Mouse (Mus musculus) neutrophil, adult 59 days (primary cell): Measurements from ENCODE around the gene Gm13287. TPM values are rescaled to one million over a fixed set of nuclear protein-coding genes. Genes with fewer than 3 reads are reported as not detected.

Experiments used
- total RNA-seq, 2 experiments: library from RNA; stranded (reverse); gene quantifications; 1 replicate in 1 of 2; 2 replicates in 1 of 2; pipeline ENCODE4 v1.2.4; 2023

The Gm13287 gene
- not detected for total RNA-seq

DNA sequence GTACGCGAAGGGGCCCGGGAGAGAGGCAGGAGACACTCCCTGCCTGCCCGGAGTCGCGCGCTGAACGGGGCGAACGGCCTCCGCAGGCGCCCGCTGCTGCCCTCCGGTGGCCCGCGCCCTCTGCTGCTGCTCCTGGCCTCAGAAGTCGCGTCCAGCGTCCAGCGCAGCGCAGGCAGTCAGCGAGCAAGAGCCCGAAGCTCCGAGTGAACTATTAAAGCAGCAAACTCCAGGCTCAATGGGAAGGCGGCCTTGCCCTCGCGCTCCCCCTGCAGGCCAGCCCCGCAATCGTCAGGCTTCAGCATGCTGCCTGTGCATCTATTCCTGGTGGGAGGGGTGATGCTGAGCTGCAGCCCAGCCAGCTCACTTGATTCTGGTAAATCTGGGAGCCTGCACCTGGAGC, at the start of gene Gm13287:
TSS of gene Gm13287 (plus strand) at position 301 of the 400 bp plus-strand sequence.

DNA sequence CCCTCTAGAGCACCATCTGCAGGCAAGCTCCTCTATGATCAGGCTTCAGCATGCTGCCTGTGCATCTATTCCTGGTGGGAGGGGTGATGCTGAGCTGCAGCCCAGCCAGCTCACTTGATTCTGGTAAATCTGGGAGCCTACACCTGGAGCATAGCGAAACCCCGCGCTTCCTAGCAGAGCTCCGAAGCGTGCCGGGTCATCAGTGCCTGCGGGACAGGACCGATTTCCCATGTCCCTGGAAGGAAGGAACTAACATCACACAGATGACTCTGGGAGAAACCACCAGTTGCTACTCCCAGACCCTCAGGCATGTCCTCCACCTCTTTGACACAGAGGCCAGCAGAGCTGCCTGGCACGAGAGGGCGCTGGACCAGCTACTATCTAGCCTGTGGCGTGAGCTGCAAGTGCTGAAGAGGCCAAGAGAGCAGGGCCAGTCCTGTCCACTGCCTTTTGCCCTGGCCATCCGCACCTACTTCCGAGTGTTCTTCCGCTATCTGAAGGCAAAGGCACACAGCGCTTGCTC, 48.2 kb upstream of the Gm13287 start, which contains the start of gene Gm13271:
TSS of gene Gm13271 (plus strand) at position 51 of the 523 bp plus-strand sequence.

DNA sequence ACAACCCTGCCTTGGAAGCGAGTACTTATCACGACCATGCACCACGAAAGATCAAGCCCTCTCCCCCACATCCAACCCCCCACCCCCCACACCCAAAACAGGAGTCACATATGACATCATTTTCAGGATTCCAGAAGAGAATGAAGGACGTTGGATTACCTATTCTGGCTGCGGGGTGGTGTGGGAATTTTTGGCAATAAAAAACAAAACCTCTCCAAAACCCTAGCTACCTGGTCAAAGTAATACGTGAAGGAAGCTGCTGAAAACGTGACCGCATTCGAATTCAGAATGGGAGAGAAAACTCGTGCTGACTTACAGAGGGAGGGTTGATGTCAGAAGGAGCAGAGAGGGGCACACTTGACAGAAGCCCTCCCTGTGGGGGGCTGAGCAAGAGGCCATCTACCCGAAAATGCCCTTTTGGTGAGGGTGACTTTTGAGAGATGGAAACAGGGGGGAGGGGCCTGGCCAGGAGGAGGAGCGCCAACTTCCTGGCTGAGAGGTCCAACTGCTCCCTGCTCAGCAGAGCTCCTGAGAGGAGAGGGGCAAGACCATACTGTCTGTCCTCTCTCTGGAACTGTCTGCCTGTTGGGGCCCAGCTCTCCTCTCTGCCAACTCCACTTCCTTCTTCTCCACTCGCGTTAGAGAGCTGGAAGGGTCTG, 43.3 kb upstream of the Gm13287 start, which contains the start of gene Gm13283:
TSS of gene Gm13283 (plus strand) at position 510 of the 659 bp plus-strand sequence.

DNA sequence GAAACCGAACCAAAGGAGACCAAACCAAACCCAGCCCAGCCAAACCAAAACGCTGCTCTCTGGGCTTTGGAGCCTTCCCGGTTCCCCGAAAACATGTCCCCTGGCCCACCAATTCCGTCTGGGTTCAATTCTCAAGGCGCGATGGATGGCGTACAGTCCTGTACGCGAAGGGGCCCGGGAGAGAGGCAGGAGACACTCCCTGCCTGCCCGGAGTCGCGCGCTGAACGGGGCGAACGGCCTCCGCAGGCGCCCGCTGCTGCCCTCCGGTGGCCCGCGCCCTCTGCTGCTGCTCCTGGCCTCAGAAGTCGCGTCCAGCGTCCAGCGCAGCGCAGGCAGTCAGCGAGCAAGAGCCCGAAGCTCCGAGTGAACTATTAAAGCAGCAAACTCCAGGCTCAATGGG, 29.5 kb upstream of the Gm13287 start, which contains the start of gene Gm13290:
TSS of gene Gm13290 (plus strand) at position 301 of the 400 bp plus-strand sequence.

DNA sequence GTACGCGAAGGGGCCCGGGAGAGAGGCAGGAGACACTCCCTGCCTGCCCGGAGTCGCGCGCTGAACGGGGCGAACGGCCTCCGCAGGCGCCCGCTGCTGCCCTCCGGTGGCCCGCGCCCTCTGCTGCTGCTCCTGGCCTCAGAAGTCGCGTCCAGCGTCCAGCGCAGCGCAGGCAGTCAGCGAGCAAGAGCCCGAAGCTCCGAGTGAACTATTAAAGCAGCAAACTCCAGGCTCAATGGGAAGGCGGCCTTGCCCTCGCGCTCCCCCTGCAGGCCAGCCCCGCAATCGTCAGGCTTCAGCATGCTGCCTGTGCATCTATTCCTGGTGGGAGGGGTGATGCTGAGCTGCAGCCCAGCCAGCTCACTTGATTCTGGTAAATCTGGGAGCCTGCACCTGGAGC, 26.4 kb upstream of the Gm13287 start, which contains the start of gene Gm13289:
TSS of gene Gm13289 (plus strand) at position 301 of the 400 bp plus-strand sequence.

DNA sequence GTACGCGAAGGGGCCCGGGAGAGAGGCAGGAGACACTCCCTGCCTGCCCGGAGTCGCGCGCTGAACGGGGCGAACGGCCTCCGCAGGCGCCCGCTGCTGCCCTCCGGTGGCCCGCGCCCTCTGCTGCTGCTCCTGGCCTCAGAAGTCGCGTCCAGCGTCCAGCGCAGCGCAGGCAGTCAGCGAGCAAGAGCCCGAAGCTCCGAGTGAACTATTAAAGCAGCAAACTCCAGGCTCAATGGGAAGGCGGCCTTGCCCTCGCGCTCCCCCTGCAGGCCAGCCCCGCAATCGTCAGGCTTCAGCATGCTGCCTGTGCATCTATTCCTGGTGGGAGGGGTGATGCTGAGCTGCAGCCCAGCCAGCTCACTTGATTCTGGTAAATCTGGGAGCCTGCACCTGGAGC, 23.5 kb upstream of the Gm13287 start, which contains the start of gene Gm13272:
TSS of gene Gm13272 (plus strand) at position 301 of the 400 bp plus-strand sequence.

DNA sequence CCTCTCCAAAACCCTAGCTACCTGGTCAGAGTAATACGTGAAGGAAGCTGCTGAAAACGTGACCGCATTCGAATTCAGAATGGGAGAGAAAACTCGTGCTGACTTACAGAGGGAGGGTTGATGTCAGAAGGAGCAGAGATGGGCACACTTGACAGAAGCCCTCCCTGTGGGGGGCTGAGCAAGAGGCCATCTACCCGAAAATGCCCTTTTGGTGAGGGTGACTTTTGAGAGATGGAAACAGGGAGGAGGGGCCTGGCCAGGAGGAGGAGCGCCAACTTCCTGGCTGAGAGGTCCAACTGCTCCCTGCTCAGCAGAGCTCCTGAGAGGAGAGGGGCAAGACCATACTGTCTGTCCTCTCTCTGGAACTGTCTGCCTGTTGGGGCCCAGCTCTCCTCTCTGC, 21.2 kb upstream of the Gm13287 start, which contains the start of gene Ifnz:
TSS of gene Ifnz (plus strand) at position 301 of the 400 bp plus-strand sequence.

DNA sequence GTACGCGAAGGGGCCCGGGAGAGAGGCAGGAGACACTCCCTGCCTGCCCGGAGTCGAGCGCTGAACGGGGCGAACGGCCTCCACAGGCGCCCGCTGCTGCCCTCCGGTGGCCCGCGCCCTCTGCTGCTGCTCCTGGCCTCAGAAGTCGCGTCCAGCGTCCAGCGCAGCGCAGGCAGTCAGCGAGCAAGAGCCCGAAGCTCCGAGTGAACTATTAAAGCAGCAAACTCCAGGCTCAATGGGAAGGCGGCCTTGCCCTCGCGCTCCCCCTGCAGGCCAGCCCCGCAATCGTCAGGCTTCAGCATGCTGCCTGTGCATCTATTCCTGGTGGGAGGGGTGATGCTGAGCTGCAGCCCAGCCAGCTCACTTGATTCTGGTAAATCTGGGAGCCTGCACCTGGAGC, 17.6 kb upstream of the Gm13287 start, which contains the start of gene Gm13276:
TSS of gene Gm13276 (plus strand) at position 301 of the 400 bp plus-strand sequence.

DNA sequence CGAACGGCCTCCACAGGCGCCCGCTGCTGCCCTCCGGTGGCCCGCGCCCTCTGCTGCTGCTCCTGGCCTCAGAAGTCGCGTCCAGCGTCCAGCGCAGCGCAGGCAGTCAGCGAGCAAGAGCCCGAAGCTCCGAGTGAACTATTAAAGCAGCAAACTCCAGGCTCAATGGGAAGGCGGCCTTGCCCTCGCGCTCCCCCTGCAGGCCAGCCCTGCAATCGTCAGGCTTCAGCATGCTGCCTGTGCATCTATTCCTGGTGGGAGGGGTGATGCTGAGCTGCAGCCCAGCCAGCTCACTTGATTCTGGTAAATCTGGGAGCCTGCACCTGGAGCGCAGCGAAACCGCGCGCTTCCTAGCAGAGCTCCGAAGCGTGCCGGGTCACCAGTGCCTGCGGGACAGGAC, 14.7 kb upstream of the Gm13287 start, which contains the start of gene Gm13277:
TSS of gene Gm13277 (plus strand) at position 231 of the 400 bp plus-strand sequence.

DNA sequence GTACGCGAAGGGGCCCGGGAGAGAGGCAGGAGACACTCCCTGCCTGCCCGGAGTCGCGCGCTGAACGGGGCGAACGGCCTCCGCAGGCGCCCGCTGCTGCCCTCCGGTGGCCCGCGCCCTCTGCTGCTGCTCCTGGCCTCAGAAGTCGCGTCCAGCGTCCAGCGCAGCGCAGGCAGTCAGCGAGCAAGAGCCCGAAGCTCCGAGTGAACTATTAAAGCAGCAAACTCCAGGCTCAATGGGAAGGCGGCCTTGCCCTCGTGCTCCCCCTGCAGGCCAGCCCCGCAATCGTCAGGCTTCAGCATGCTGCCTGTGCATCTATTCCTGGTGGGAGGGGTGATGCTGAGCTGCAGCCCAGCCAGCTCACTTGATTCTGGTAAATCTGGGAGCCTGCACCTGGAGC, 11.8 kb upstream of the Gm13287 start, which contains the start of gene Gm13278:
TSS of gene Gm13278 (plus strand) at position 301 of the 400 bp plus-strand sequence.

DNA sequence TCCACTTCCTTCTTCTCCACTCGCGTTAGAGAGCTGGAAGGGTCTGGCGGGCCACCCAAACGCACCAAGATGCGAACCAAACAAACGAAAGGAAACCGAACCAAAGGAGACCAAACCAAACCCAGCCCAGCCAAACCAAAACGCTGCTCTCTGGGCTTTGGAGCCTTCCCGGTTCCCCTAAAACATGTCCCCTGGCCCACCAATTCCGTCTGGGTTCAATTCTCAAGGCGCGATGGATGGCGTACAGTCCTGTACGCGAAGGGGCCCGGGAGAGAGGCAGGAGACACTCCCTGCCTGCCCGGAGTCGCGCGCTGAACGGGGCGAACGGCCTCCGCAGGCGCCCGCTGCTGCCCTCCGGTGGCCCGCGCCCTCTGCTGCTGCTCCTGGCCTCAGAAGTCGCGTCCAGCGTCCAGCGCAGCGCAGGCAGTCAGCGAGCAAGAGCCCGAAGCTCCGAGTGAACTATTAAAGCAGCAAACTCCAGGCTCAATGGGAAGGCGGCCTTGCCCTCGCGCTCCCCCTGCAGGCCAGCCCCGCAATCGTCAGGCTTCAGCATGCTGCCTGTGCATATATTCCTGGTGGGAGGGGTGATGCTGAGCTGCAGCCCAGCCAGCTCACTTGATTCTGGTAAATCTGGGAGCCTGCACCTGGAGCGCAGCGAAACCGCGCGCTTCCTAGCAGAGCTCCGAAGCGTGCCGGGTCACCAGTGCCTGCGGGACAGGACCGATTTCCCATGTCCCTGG, 8.9 kb upstream of the Gm13287 start, which contains the start of gene Gm13275:
TSS of gene Gm13275 (plus strand) at position 552 of the 740 bp plus-strand sequence.

DNA sequence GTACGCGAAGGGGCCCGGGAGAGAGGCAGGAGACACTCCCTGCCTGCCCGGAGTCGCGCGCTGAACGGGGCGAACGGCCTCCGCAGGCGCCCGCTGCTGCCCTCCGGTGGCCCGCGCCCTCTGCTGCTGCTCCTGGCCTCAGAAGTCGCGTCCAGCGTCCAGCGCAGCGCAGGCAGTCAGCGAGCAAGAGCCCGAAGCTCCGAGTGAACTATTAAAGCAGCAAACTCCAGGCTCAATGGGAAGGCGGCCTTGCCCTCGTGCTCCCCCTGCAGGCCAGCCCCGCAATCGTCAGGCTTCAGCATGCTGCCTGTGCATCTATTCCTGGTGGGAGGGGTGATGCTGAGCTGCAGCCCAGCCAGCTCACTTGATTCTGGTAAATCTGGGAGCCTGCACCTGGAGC, 6.0 kb upstream of the Gm13287 start, which contains the start of gene Gm13279:
TSS of gene Gm13279 (plus strand) at position 301 of the 400 bp plus-strand sequence.

DNA sequence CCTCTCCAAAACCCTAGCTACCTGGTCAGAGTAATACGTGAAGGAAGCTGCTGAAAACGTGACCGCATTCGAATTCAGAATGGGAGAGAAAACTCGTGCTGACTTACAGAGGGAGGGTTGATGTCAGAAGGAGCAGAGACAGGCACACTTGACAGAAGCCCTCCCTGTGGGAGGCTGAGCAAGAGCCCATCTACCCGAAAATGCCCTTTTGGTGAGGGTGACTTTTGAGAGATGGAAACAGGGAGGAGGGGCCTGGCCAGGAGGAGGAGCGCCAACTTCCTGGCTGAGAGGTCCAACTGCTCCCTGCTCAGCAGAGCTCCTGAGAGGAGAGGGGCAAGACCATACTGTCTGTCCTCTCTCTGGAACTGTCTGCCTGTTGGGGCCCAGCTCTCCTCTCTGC, 3.7 kb upstream of the Gm13287 start, which contains the start of gene Gm13285:
TSS of gene Gm13285 (plus strand) at position 301 of the 400 bp plus-strand sequence.

DNA sequence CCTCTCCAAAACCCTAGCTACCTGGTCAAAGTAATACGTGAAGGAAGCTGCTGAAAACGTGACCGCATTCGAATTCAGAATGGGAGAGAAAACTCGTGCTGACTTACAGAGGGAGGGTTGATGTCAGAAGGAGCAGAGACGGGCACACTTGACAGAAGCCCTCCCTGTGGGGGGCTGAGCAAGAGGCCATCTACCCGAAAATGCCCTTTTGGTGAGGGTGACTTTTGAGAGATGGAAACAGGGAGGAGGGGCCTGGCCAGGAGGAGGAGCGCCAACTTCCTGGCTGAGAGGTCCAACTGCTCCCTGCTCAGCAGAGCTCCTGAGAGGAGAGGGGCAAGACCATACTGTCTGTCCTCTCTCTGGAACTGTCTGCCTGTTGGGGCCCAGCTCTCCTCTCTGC, 2.2 kb downstream of the Gm13287 start, which contains the start of gene Gm13288:
TSS of gene Gm13288 (plus strand) at position 301 of the 400 bp plus-strand sequence.

DNA sequence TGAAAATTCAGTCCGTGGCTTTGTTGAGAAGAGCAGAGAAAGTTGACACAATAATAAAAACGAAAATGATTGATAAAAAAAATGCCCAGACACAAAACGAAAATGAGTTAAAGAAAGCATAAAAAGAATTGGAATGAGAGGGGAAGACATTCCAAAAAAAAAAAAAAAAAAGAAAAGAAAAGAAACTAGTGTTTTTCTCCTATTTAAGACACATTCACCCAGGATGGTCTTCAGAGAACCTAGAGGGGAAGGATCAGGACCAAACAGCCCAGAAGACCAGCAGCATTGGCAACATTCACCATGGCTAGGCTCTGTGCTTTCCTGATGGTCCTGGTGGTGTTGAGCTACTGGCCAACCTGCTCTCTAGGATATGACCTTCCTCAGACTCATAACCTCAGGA, 12.9 kb downstream of the Gm13287 start, which contains the start of gene Ifna7:
TSS of gene Ifna7 (plus strand) at position 301 of the 400 bp plus-strand sequence.

DNA sequence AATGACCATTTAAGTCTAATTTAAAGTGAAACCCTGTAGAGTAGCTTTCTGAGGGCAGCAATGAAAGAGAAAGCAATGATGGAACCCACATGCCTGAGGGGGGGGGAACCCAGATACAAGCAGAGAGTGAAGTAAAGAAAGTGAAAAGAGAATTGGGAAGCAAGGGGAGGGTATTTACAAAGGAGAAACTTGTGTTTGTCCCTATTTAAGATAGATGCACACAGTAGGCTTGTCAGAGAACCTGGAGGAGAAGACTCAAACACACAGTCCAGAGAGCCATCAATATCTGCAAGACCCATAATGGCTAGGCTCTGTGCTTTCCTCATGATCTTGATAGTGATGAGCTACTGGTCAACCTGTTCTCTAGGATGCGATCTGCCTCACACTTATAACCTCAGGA, 16.6 kb downstream of the Gm13287 start, which contains the start of gene Ifna11:
TSS of gene Ifna11 (plus strand) at position 301 of the 400 bp plus-strand sequence.

DNA sequence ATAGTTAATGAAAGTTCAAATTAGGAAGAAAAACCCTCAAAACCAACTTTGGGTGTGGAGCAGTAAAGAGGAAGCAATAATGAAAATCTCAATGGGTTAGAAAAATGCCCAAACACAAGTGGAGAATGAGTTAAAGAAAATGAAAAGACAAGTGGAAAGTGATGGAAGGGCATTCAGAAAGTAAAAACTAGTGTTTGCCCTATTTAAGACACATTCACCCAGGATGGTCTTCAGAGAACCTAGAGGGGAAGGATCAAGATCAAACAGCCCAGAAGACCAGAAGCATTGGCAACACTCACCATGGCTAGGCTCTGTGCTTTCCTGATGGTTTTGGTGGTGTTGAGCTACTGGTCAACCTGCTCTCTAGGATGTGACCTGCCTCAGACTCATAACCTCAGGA, 24.1 kb downstream of the Gm13287 start, which contains the start of gene Ifna6:
TSS of gene Ifna6 (plus strand) at position 301 of the 400 bp plus-strand sequence.

DNA sequence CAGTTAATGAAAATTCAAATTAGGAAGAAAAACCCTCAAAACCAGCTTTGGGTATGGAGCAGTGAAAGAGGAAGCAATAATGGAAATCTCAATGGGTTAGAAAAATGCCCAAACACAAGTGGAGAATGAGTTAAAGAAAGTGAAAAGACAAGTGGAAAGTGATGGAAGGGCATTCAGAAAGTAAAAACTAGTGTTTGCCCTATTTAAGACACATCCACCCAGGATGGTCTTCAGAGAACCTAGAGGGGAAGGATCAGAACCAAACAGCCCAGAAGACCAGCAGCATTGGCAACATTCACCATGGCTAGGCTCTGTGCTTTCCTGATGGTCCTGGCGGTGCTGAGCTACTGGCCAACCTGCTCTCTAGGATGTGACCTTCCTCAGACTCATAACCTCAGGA, 32.2 kb downstream of the Gm13287 start, which contains the start of gene Ifna5:
TSS of gene Ifna5 (plus strand) at position 301 of the 400 bp plus-strand sequence.

DNA sequence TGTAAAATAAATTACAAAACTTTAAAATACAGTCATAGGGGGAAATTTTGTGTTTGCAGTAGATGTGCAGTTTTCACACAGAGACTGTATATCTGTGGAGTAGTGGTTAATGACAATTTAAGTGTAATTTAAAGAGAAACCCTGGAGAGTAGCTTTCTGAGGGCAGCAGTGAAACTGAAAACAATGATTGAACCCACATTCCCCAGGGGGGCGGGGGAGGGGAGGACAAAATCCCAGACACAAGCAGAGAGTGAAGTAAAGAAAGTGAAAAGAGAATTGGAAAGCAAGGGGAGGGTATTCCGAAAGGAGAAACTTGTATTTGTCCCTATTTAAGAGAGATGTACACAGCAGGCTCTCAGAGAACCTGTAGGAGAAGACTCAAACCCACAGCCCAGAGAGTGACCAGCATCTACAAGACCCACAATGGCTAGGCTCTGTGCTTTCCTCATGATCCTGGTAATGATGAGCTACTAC, 38.4 kb downstream of the Gm13287 start, which contains the start of gene Ifna4:
TSS of gene Ifna4 (plus strand) at position 424 of the 474 bp plus-strand sequence.

DNA sequence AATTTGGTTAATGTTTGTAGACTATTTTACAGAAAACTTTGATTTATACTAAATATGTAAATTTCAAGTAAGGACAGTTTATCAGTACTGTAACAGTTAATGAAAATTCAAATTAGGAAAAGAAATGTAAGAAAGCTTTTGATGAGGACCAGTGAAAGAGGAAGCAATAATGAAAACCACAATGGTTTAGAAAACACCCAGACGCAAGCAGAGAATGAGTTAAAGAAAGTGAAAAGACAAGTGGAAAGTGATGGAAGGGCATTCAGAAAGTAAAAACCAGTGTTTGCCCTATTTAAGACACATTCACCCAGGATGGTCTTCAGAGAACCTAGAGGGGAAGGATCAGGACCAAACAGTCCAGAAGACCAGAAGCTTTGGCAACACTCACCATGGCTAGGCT, 46.6 kb downstream of the Gm13287 start, which contains the start of gene Ifna1:
TSS of gene Ifna1 (plus strand) at position 390 of the 400 bp plus-strand sequence.

